Mouse (Mus musculus) neural tube, embryonic 11.5 days (tissue): ENCODE results near the gene Mt2. TPM values are rescaled to one million over a fixed set of nuclear protein-coding genes. Genes with fewer than 3 reads are reported as not detected.

Source experiments
- polyA plus RNA-seq: library from polyadenylated mRNA; unstranded; fragments of >200 nt; fragmentation: Nextera tagmentation; extraction: Ambion mirVana; gene quantifications from 2 replicates; pipeline ENCODE4 v1.2.1, GENCODE M21; 2014

Mt2 gene
- polyA plus RNA-seq, 1 experiment from 2014 or later: 21.2 TPM

Other genes with a start within 250 kb of the Mt2 start
- gene Amfr, start 159.8 kb upstream of the Mt2 start, polyA plus RNA-seq: 58.8 and 61.6 TPM in 2 replicates
- 160 and 162 TPM in 2 replicates for gene Nudt21, start 135.6 kb upstream of the Mt2 start, polyA plus RNA-seq
- gene Ogfod1, start 135.5 kb upstream of the Mt2 start, polyA plus RNA-seq: 12.5 and 14.2 TPM in 2 replicates
- 17.6 and 18.0 TPM in 2 replicates for gene Bbs2, start 73.7 kb upstream of the Mt2 start, polyA plus RNA-seq
- not detected in 2 replicates for gene Mt4, start 35.5 kb upstream of the Mt2 start, polyA plus RNA-seq
- 8.9 and 9.8 TPM in 2 replicates for gene Mt3, start 20.1 kb upstream of the Mt2 start, polyA plus RNA-seq
- 78.2 and 78.5 TPM in 2 replicates for gene Mt1, start 6.4 kb downstream of the Mt2 start, polyA plus RNA-seq
- gene Nup93, start 41.9 kb downstream of the Mt2 start, polyA plus RNA-seq: 118 and 121 TPM in 2 replicates
- not detected in 2 replicates for gene Slc12a3, start 156.5 kb downstream of the Mt2 start, polyA plus RNA-seq
- gene Herpud1, start 213.8 kb downstream of the Mt2 start, polyA plus RNA-seq: 58.4 and 59.3 TPM in 2 replicates